Comparison of ENCODE assay signal across 21 mouse cellular contexts in the genomic region with DNA sequence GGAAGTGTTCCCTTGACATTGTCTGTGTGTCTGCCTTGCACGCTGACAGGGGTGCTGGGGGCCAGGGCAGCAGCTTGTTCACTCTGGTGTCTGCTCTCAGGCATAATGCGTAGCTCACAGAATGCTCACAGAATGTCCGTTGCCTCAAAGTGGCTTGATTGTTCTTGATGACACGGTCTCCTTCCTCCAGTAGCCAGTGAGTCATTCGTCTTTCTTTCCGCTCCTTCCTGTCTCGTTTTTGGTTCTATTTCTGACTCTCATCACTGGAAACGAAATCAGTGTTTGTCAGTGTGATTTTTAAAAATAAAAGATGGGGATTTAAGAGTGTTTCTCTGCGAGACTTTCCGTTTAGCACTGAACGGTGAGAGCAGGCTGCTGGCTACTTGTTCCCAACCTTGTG. TPM values are rescaled to one million over a fixed set of nuclear protein-coding genes. Genes with fewer than 3 reads are reported as not detected.
DNase-seq lines count a peak whose midpoint lies in the region; ATAC-seq lines count a peak whose summit lies in the region.
"Had no signal": no experiment of that assay in that cellular context is flagged by ENCODE, and none has a peak within 500 bp of the region (broad histone marks: within the 10 kb centered on the region; RNA-seq: fewer than 3 reads in every experiment).

No protein-coding gene starts in this region.

- DNase-seq in frontal cortex, postnatal 14 days (ENCODE audit: low spot score in 2 of 2) = no peak
- no peak for DNase-seq in heart, postnatal 36 days
- DNase-seq in thymus, postnatal 4 days = no peak
- no peak for DNase-seq in forebrain, embryonic 14.5 days (ENCODE audit: low spot score)
- DNase-seq: cerebellum, adult 2 months; cerebellum, postnatal 36 days; gastrocnemius, postnatal 36 days; kidney, adult 2 months; kidney, postnatal 10 days; lung, postnatal 14 days had no signal

- H3K27me3 ChIP-seq in heart, embryonic 15.5 days = no peaks in the 10 kb centered on the region
- H3K27me3 ChIP-seq in megakaryocyte, embryonic 14.5 days (replicated peaks) = peaks cover 15% of the 10 kb centered on the region
- H3K27me3 ChIP-seq in forebrain, embryonic 14.5 days (replicated peaks; ENCODE audit: control insufficient read depth, insufficient read depth, low read length) = no peaks in the 10 kb centered on the region
- H3K27me3 ChIP-seq: forebrain, embryonic 15.5 days; hindbrain, embryonic 15.5 days; Patski had no signal

- ATAC-seq in frontal cortex, adult (ENCODE audit: low TSS enrichment) = peak; percentile 56; the same call in 1 of the 2 replicates
- no peak for ATAC-seq in heart, embryonic 15.5 days (replicated peaks; ENCODE audit: insufficient number of reproducible peaks, insufficient read depth, low FRiP score, low read depth)
- ATAC-seq in megakaryocyte, adult 5-6 weeks (ENCODE audit: poor library complexity, severe bottlenecking) = no peak
- ATAC-seq in forebrain, embryonic 14.5 days = no peak
- ATAC-seq: forebrain, embryonic 15.5 days; midbrain, embryonic 16.5 days; Patski had no signal

- H3K4me2 ChIP-seq in heart, embryonic 15.5 days = peak overlapping the region; percentile 1; the same call in 1 of the 2 replicates
- H3K4me2 ChIP-seq in forebrain, embryonic 14.5 days (ENCODE audit: low read length) = no peak overlapping the region
- H3K4me2 ChIP-seq: forebrain, embryonic 15.5 days; hindbrain, embryonic 15.5 days had no signal

- peaks cover 8% of the 10 kb centered on the region for H3K4me1 ChIP-seq in heart, embryonic 15.5 days (replicated peaks)
- H3K4me1 ChIP-seq in megakaryocyte, embryonic 14.5 days = peaks cover 4% of the 10 kb centered on the region; the same call in 1 of the 2 replicates
- H3K4me1 ChIP-seq in forebrain, embryonic 14.5 days (ENCODE audit: control insufficient read depth, insufficient read depth, low read length) = no peaks in the 10 kb centered on the region
- H3K4me1 ChIP-seq: forebrain, embryonic 15.5 days; hindbrain, embryonic 15.5 days; midbrain, embryonic 10.5 days had no signal

- H3K9me3 ChIP-seq in heart, embryonic 15.5 days (replicated peaks) = no peaks in the 10 kb centered on the region
- H3K9me3 ChIP-seq in megakaryocyte, embryonic 14.5 days = peaks cover 6% of the 10 kb centered on the region
- no peaks in the 10 kb centered on the region for H3K9me3 ChIP-seq in forebrain, embryonic 14.5 days (replicated peaks; ENCODE audit: control insufficient read depth, low read length)
- H3K9me3 ChIP-seq: forebrain, embryonic 15.5 days; G1E; hindbrain, embryonic 15.5 days; midbrain, embryonic 10.5 days had no signal

- no peak overlapping the region for H3K27ac ChIP-seq in heart, embryonic 15.5 days
- no peak overlapping the region for H3K27ac ChIP-seq in forebrain, embryonic 14.5 days (ENCODE audit: low read depth, low read length)
- H3K27ac ChIP-seq: forebrain, embryonic 15.5 days; hindbrain, embryonic 15.5 days; midbrain, embryonic 10.5 days had no signal

- H3K4me3 ChIP-seq in heart, embryonic 15.5 days = no peak overlapping the region
- H3K4me3 ChIP-seq in megakaryocyte, embryonic 14.5 days (replicated peaks) = peak overlapping the region; percentile 7
- H3K4me3 ChIP-seq in forebrain, embryonic 14.5 days (ENCODE audit: low read depth, low read length) = no peak overlapping the region
- H3K4me3 ChIP-seq: forebrain, embryonic 15.5 days; hindbrain, embryonic 15.5 days; midbrain, embryonic 10.5 days had no signal

- intact Hi-C loops in heart, postnatal 36 days (cut with DNase I) = no loop called here

- H3K9ac ChIP-seq in heart, embryonic 15.5 days = no peak overlapping the region
- H3K9ac ChIP-seq in forebrain, embryonic 14.5 days (ENCODE audit: low read length) = no peak overlapping the region
- H3K9ac ChIP-seq: forebrain, embryonic 15.5 days; hindbrain, embryonic 15.5 days had no signal

- no peaks in the 10 kb centered on the region for H3K36me3 ChIP-seq in heart, embryonic 15.5 days
- H3K36me3 ChIP-seq in megakaryocyte, embryonic 14.5 days (replicated peaks; ENCODE audit: low read length) = no peaks in the 10 kb centered on the region
- H3K36me3 ChIP-seq in forebrain, embryonic 14.5 days (ENCODE audit: control insufficient read depth, insufficient read depth, low read length) = no peaks in the 10 kb centered on the region
- H3K36me3 ChIP-seq: forebrain, embryonic 15.5 days; G1E; hindbrain, embryonic 15.5 days; midbrain, embryonic 10.5 days had no signal

- 37% methylated on average over 11 of the region's 11 CpGs for WGBS in heart, embryonic 15.5 days
- 76% methylated on average over 11 of the region's 11 CpGs for WGBS in forebrain, embryonic 14.5 days

RNA-seq across cellular contexts. Expression of gene Rab3b, which starts 36.2 kb away (rescaled TPM):
- 4.5 and 11.2 TPM in 2 replicates for polyA plus RNA-seq in heart, embryonic 15.5 days (2015; fragmentation: Nextera tagmentation; extraction: Ambion mirVana)
- 1 to 10 TPM in 1 of 2 experiments, under 1 TPM in 1; 0.24 to 1.1 TPM for total RNA-seq in heart, postnatal 36 days (2021)
- not detected in 2 replicates for polyA plus RNA-seq in megakaryocyte, embryonic 14.5 days (2012; ENCODE audit: insufficient read depth, low replicate concordance)
- total RNA-seq in megakaryocyte, adult 5-6 weeks (2015) = 0.82 TPM in 1 of 2 replicates, not detected in the other
- 0.95 TPM in 1 of 2 replicates, not detected in the other for total RNA-seq in megakaryocyte, adult 5-6 weeks (2017)
- polyA plus RNA-seq in forebrain, embryonic 14.5 days (2014; fragmentation: Nextera tagmentation; extraction: Ambion mirVana) = 79.7 and 87.4 TPM in 2 replicates
- total RNA-seq: hematopoietic stem cell, adult 5-6 weeks had no signal
